Mouse (Mus musculus) large intestine, adult 2 months (tissue): ENCODE data around the gene Chrna4. TPM values are rescaled to one million over a fixed set of nuclear protein-coding genes. Genes with fewer than 3 reads are reported as not detected.

ENCODE experiments used
- polyA plus RNA-seq: library from polyadenylated mRNA; depleted of rRNA; stranded (reverse); fragments of >200 nt; gene quantifications from 2 replicates; pipeline ENCODE4 v1.2.3, GENCODE M21; 2012; rRNA removed

Gene Chrna4
- polyA plus RNA-seq, 1 experiment: 0.05 TPM

Other genes with a start within 250 kb of the Chrna4 start
- 26.5 and 34.7 TPM in 2 replicates for gene Ythdf1, start 122.6 kb downstream of the Chrna4 start, polyA plus RNA-seq
- not detected in 2 replicates for gene Birc7, start 114.5 kb downstream of the Chrna4 start, polyA plus RNA-seq
- 4.1 and 8.3 TPM in 2 replicates for gene Nkain4, start 88.8 kb downstream of the Chrna4 start, polyA plus RNA-seq
- gene Arfgap1, start 76.3 kb downstream of the Chrna4 start, polyA plus RNA-seq: 41.1 and 48.9 TPM in 2 replicates
- gene Col20a1, start 57.0 kb downstream of the Chrna4 start, polyA plus RNA-seq: 1.8 and 2.3 TPM in 2 replicates
- 0.37 and 0.43 TPM in 2 replicates for gene Kcnq2, start 91.8 kb upstream of the Chrna4 start, polyA plus RNA-seq
- gene Eef1a2, start 113.5 kb upstream of the Chrna4 start, polyA plus RNA-seq: 3.4 and 3.9 TPM in 2 replicates
- gene Ppdpf, start 143.7 kb upstream of the Chrna4 start, polyA plus RNA-seq: 168 and 172 TPM in 2 replicates
- gene Ptk6, start 159.2 kb upstream of the Chrna4 start, polyA plus RNA-seq: 23.9 and 28.2 TPM in 2 replicates
- gene Srms, start 169.6 kb upstream of the Chrna4 start, polyA plus RNA-seq: 0.87 and 1.3 TPM in 2 replicates
- gene Fndc11, start 176.5 kb upstream of the Chrna4 start, polyA plus RNA-seq: 0.32 and 0.77 TPM in 2 replicates
- gene Helz2, start 198.5 kb upstream of the Chrna4 start, polyA plus RNA-seq: 24.7 and 67.9 TPM in 2 replicates
- gene Gmeb2, start 244.5 kb upstream of the Chrna4 start, polyA plus RNA-seq: 17.5 and 24.8 TPM in 2 replicates